Mouse (Mus musculus) liver, embryonic 13.5 days (tissue): ENCODE results near the gene Cops3. TPM values are rescaled to one million over a fixed set of nuclear protein-coding genes. Genes with fewer than 3 reads are reported as not detected.
A peak's percentile ranks its signal among the peaks of the same experiment; 100 is the strongest.

Experiments used
- ATAC-seq: fragments of 200-750 bp; cut with Nextera tagmentation; 2 replicates; pipeline ENCODE4 v1.8.0; 2017; ENCODE audit warnings: low read depth, mild to moderate bottlenecking, moderate number of reproducible peaks, moderate library complexity
- DNase-seq: peaks from one replicate; pipeline ENCODE4 v3.0.0; 2022
- H3K27ac ChIP-seq: fragments of 300-500 bp; sonication (generic); 2 replicates; pipeline ENCODE4 v1.5.1; 2015; ENCODE audit warnings: moderate library complexity, mild to moderate bottlenecking, inconsistent platforms
- H3K27me3 ChIP-seq: fragments of 300-500 bp; sonication (generic); 2 replicates; pipeline ENCODE4 v1.6.1; 2015; ENCODE audit warnings: mild to moderate bottlenecking, inconsistent platforms
- H3K36me3 ChIP-seq: fragments of 300-500 bp; sonication (generic); 2 replicates; pipeline ENCODE4 v1.6.1; 2015; ENCODE audit warnings: mild to moderate bottlenecking, inconsistent platforms
- H3K4me1 ChIP-seq: fragments of 300-500 bp; sonication (generic); replicated peaks from 2 replicates; pipeline ENCODE4 v1.6.1; 2015; ENCODE audit warnings: inconsistent platforms
- H3K4me2 ChIP-seq: fragments of 300-500 bp; sonication (generic); 2 replicates; pipeline ENCODE4 v1.6.1; 2015; ENCODE audit warnings: inconsistent platforms, mild to moderate bottlenecking, moderate library complexity
- H3K4me3 ChIP-seq: fragments of 300-500 bp; sonication (generic); replicated peaks from 2 replicates; pipeline ENCODE4 v1.5.1; 2015; ENCODE audit warnings: mild to moderate bottlenecking, inconsistent platforms
- H3K9ac ChIP-seq: fragments of 300-500 bp; sonication (generic); 2 replicates; pipeline ENCODE4 v1.6.1; 2015; ENCODE audit warnings: mild to moderate bottlenecking, inconsistent platforms
- H3K9me3 ChIP-seq: fragments of 300-500 bp; sonication (generic); replicated peaks from 2 replicates; pipeline ENCODE4 v1.6.1; 2016; ENCODE audit warnings: inconsistent platforms
- WGBS: fragments of 180-500 bp; shearing (Covaris S2); methylation state at CpG from one replicate; pipeline ENCODE4 v1.1.7; 2015; ENCODE audit not compliant: insufficient replicate concordance; 5-methylcytosine and 5-hydroxymethylcytosine counted together
- polyA plus RNA-seq: library from polyadenylated mRNA; unstranded; fragments of >200 nt; fragmentation: Nextera tagmentation; extraction: Ambion mirVana; gene quantifications from 2 replicates; pipeline ENCODE4 v1.2.1, GENCODE M21; 2015

Cops3 gene
- polyA plus RNA-seq, 1 experiment from 2014 or later, result 127 TPM

DNA sequence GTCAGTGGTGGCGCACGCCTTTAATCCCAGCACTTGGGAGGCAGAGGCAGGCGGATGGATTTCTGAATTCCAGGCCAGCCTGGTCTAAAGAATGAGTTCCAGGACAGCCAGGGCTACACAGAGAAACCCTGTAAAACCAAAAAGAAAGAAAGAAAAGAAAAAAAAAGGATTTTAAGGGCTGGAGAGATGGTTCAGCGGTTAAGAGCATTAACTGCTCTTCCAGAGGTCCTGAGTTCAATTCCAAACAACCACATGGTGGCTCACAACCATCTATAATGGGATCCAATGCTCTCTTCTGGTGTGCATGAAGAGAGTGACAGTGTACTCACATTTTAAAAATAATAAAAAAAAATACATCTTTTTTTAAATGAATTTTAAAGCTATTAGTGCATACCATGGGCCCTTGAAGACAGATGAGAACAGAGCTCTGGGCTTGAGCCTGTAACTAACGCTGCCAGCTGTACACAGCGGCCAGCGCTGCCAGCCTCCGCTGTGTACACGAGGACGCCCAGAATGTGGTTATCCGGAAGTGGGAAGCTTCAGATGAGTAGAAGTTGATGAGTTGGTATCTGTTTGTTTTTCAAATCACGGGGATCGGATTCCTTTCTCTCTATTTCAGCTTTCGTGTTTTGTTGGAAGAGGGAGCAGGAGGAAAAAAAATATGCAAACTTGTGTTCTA lies 29.0 kb downstream of the Cops3 start:
- H3K27me3 ChIP-seq, result no peaks in the 10 kb centered on the region
- peak; percentile 29 for DNase-seq
- peaks cover 20% of the 10 kb centered on the region for H3K36me3 ChIP-seq
- WGBS, result 34% methylated on average over 14 of the region's 14 CpGs
- peak overlapping the region; percentile 89 for H3K27ac ChIP-seq
- peak overlapping the region; percentile 81 for H3K4me3 ChIP-seq
- H3K4me2 ChIP-seq, result peak overlapping the region; percentile 90
- H3K9ac ChIP-seq, result peak overlapping the region; percentile 88
- H3K9me3 ChIP-seq, result no peaks in the 10 kb centered on the region
- no peak for ATAC-seq
- H3K4me1 ChIP-seq, result peaks cover 39% of the 10 kb centered on the region

GRCm38 (mm10) chr11:59809670-59810474 lies 29.8 kb downstream of the Cops3 start, which contains the start of gene Flcn:
Flcn (minus strand) TSS chr11:59810016.
- under 1% methylated on average over 52 of the region's 52 CpGs for WGBS
- peak; percentile 84 for DNase-seq
- peaks cover 38% of the 10 kb centered on the region for H3K4me1 ChIP-seq
- H3K36me3 ChIP-seq, result peaks cover 28% of the 10 kb centered on the region
- ATAC-seq, result peak; percentile 91
- H3K9ac ChIP-seq, result peak within 1 kb of the TSS; percentile 88
- H3K4me2 ChIP-seq, result peak within 1 kb of the TSS; percentile 90
- H3K27me3 ChIP-seq, result no peaks in the 10 kb centered on the region
- peak within 1 kb of the TSS; percentile 81 for H3K4me3 ChIP-seq
- H3K9me3 ChIP-seq, result no peaks in the 10 kb centered on the region
- peak within 1 kb of the TSS; percentile 89 for H3K27ac ChIP-seq

DNA sequence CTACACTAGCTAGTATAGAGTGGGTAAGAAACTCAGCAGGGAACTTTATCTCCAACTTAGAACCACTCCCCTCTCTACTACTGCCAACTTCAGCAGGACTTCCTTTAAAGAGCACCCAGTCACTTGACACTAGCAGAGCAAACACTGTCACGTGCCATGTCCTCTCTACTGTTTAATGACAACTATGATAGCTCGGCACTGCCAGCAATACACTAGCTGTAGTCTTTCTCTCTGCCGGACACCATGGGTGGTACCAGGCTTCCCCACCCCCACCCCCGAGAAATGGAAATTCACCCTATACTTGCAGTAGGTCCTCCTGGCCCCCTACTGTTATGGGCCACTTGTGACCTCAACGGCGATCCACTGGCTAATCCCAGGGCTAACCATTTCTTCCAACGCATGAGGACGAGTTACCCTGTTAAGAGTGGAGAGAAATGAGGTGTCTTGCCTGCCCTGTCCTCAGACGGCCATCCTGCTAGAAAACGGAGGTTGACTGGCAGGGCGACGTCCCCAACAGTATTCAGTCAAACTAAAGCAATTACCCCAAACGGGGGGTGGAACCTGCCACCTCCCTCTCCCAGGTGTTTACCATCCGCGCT lies 30.5 kb downstream of the Cops3 start:
- Histone ChIP-seq H3K27ac (peak overlapping the region; percentile 89), H3K4me3 (peak overlapping the region; percentile 81), H3K36me3 (peaks cover 35% of the 10 kb centered on the region), H3K27me3 (no peaks in the 10 kb centered on the region), H3K4me2 (peak overlapping the region; percentile 90), H3K4me1 (peaks cover 31% of the 10 kb centered on the region), H3K9ac (peak overlapping the region; percentile 88), H3K9me3 (no peaks in the 10 kb centered on the region)
- DNase-seq, result peak; percentile 39
- peak; percentile 54 for ATAC-seq
- under 1% methylated on average over 15 of the region's 15 CpGs for WGBS

GRCm38 (mm10) chr11:59808170-59808960 lies 31.3 kb downstream of the Cops3 start:
- ATAC-seq, result no peak
- Histone ChIP-seq H3K4me3 (peak overlapping the region; percentile 81), H3K9ac (peak overlapping the region; percentile 88), H3K27me3 (no peaks in the 10 kb centered on the region), H3K36me3 (peaks cover 41% of the 10 kb centered on the region), H3K4me1 (peaks cover 31% of the 10 kb centered on the region), H3K4me2 (peak overlapping the region; percentile 90), H3K9me3 (no peaks in the 10 kb centered on the region), H3K27ac (peak overlapping the region; percentile 89)
- 68% methylated on average over 14 of the region's 14 CpGs for WGBS
- DNase-seq, result no peak

GRCm38 (mm10) chr11:59805656-59806055 lies 34.0 kb downstream of the Cops3 start:
- Histone ChIP-seq H3K4me1 (peaks cover 22% of the 10 kb centered on the region), H3K36me3 (peaks cover 68% of the 10 kb centered on the region), H3K4me2 (no peak overlapping the region), H3K27me3 (no peaks in the 10 kb centered on the region), H3K27ac (no peak overlapping the region), H3K9me3 (no peaks in the 10 kb centered on the region), H3K4me3 (no peak overlapping the region), H3K9ac (no peak overlapping the region)
- DNase-seq, result no peak
- 85% methylated on average over 2 of the region's 2 CpGs for WGBS
- ATAC-seq, result no peak

- no peak overlapping the region for H3K4me3 ChIP-seq
- no peak overlapping the region for H3K9ac ChIP-seq
- ATAC-seq (no peak), DNase-seq (no peak)
- H3K27me3 ChIP-seq, result no peaks in the 10 kb centered on the region
- peaks cover 72% of the 10 kb centered on the region for H3K36me3 ChIP-seq
- H3K4me2 ChIP-seq, result no peak overlapping the region
- H3K27ac ChIP-seq, result no peak overlapping the region
- peaks cover 18% of the 10 kb centered on the region for H3K4me1 ChIP-seq
- H3K9me3 ChIP-seq, result no peaks in the 10 kb centered on the region
- 61% methylated on average over 1 of the region's 1 CpGs for WGBS
Observed at GRCm38 (mm10) chr11:59805256-59805655, 34.4 kb downstream of the Cops3 start.

GRCm38 (mm10) chr11:59804409-59805110 lies 35.1 kb downstream of the Cops3 start:
- Histone ChIP-seq H3K4me1 (peaks cover 18% of the 10 kb centered on the region), H3K4me2 (no peak overlapping the region), H3K9me3 (no peaks in the 10 kb centered on the region), H3K4me3 (no peak overlapping the region), H3K27ac (no peak overlapping the region), H3K9ac (no peak overlapping the region), H3K36me3 (peaks cover 79% of the 10 kb centered on the region), H3K27me3 (no peaks in the 10 kb centered on the region)
- WGBS, result 80% methylated on average over 22 of the region's 22 CpGs
- DNase-seq, result no peak
- no peak for ATAC-seq

GRCm38 (mm10) chr11:59803516-59803915 lies 36.1 kb downstream of the Cops3 start:
- H3K4me3 ChIP-seq, result no peak overlapping the region
- no peaks in the 10 kb centered on the region for H3K27me3 ChIP-seq
- no peak overlapping the region for H3K4me2 ChIP-seq
- ATAC-seq (no peak), DNase-seq (no peak)
- H3K36me3 ChIP-seq, result peaks cover 89% of the 10 kb centered on the region
- 85% methylated on average over 14 of the region's 14 CpGs for WGBS
- H3K4me1 ChIP-seq, result peaks cover 8% of the 10 kb centered on the region
- no peaks in the 10 kb centered on the region for H3K9me3 ChIP-seq
- H3K27ac ChIP-seq, result no peak overlapping the region
- no peak overlapping the region for H3K9ac ChIP-seq

DNA sequence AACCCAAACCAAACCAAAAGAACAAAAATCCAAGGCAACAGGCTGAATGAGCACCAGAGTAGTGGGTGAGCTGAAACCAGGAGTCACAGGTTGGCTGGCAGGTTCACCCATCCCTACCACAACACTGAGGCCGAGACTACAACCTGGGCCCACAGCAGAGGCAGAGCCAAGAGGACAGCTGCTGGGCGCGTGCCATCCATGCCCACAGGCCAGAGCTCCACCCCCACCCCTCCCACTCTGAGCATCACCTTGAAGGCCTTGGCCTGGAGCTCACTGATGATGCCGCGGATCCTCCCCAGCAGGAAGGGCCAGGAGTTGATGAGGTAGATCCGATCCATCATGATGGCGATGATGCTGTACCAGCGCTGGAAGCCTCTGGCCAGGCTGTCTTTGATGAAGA lies 37.8 kb downstream of the Cops3 start:
- 91% methylated on average over 8 of the region's 8 CpGs for WGBS

GRCm38 (mm10) chr11:59800412-59800811 lies 39.2 kb downstream of the Cops3 start:
- 87% methylated on average over 10 of the region's 10 CpGs for WGBS
- no peaks in the 10 kb centered on the region for H3K4me1 ChIP-seq
- no peak overlapping the region for H3K4me2 ChIP-seq
- peaks cover 91% of the 10 kb centered on the region for H3K36me3 ChIP-seq
- no peak overlapping the region for H3K9ac ChIP-seq
- no peak for DNase-seq
- H3K27ac ChIP-seq, result no peak overlapping the region
- no peaks in the 10 kb centered on the region for H3K9me3 ChIP-seq
- no peaks in the 10 kb centered on the region for H3K27me3 ChIP-seq
- ATAC-seq, result no peak
- H3K4me3 ChIP-seq, result no peak overlapping the region

More for the DNA sequence above, 37.8 kb downstream of the Cops3 start:
- no peak overlapping the region for H3K9ac ChIP-seq
- peaks cover 98% of the 10 kb centered on the region for H3K36me3 ChIP-seq
- no peak overlapping the region for H3K4me3 ChIP-seq
- no peaks in the 10 kb centered on the region for H3K27me3 ChIP-seq
- no peak for DNase-seq
- H3K9me3 ChIP-seq, result no peaks in the 10 kb centered on the region
- H3K4me2 ChIP-seq, result no peak overlapping the region
- H3K27ac ChIP-seq, result no peak overlapping the region
- no peaks in the 10 kb centered on the region; the same call in 1 of the 2 replicates for H3K4me1 ChIP-seq
- no peak for ATAC-seq
